Mouse (Mus musculus) forebrain, embryonic 13.5 days (tissue): ENCODE results near the gene Gm33543. TPM values are rescaled to one million over a fixed set of nuclear protein-coding genes. Genes with fewer than 3 reads are reported as not detected.

Experiments
- ATAC-seq: fragments of 200-750 bp; cut with Nextera tagmentation; 2 replicates; pipeline ENCODE4 v1.8.0; 2017
- H3K27ac ChIP-seq: fragments of 300-500 bp; sonication (generic); 2 replicates; pipeline ENCODE4 v1.5.1; 2015; ENCODE audit warnings: inconsistent platforms, mild to moderate bottlenecking, moderate library complexity
- H3K27me3 ChIP-seq: fragments of 300-500 bp; sonication (generic); 2 replicates; pipeline ENCODE4 v1.6.1; 2015; ENCODE audit warnings: mild to moderate bottlenecking, inconsistent platforms
- H3K36me3 ChIP-seq: fragments of 300-500 bp; sonication (generic); 2 replicates; pipeline ENCODE4 v1.6.1; 2015; ENCODE audit warnings: mild to moderate bottlenecking, inconsistent platforms; ENCODE audit not compliant: poor library complexity, severe bottlenecking
- H3K4me1 ChIP-seq: fragments of 300-500 bp; sonication (generic); 2 replicates; pipeline ENCODE4 v1.6.1; 2015; ENCODE audit warnings: inconsistent platforms
- H3K4me2 ChIP-seq: fragments of 300-500 bp; sonication (generic); 2 replicates; pipeline ENCODE4 v1.6.1; 2015; ENCODE audit warnings: inconsistent platforms, mild to moderate bottlenecking, moderate library complexity
- H3K4me3 ChIP-seq: fragments of 300-500 bp; sonication (generic); 2 replicates; pipeline ENCODE4 v1.5.1; 2015; ENCODE audit warnings: mild to moderate bottlenecking, inconsistent platforms
- H3K9ac ChIP-seq: fragments of 300-500 bp; sonication (generic); 2 replicates; pipeline ENCODE4 v1.6.1; 2015; ENCODE audit warnings: mild to moderate bottlenecking, inconsistent platforms
- H3K9me3 ChIP-seq: fragments of 300-500 bp; sonication (generic); replicated peaks from 2 replicates; pipeline ENCODE4 v1.6.1; 2016; ENCODE audit warnings: inconsistent platforms
- WGBS: fragments of 180-500 bp; shearing (Covaris S2); methylation state at CpG from one replicate; pipeline ENCODE4 v1.1.7; 2015; 5-methylcytosine and 5-hydroxymethylcytosine counted together
- polyA plus RNA-seq: library from polyadenylated mRNA; unstranded; fragments of >200 nt; fragmentation: Nextera tagmentation; extraction: Ambion mirVana; gene quantifications from 2 replicates; pipeline ENCODE4 v1.2.1, GENCODE M21; 2015

Gene Gm33543
- polyA plus RNA-seq, 1 experiment from 2014 or later: not detected

- no peaks in the 10 kb centered on the region; the same call in 1 of the 2 replicates for H3K9me3 ChIP-seq
- H3K9ac ChIP-seq: no peak overlapping the region
- H3K27me3 ChIP-seq: no peaks in the 10 kb centered on the region
- H3K4me1 ChIP-seq: peaks cover 12% of the 10 kb centered on the region
- peak overlapping the region; percentile 30; the same call in 1 of the 2 replicates for H3K4me2 ChIP-seq
- 51% methylated on average over 8 of the region's 8 CpGs for WGBS
- no peak overlapping the region for H3K4me3 ChIP-seq
- ATAC-seq: peak; percentile 21; the same call in 1 of the 2 replicates
- H3K27ac ChIP-seq: no peak overlapping the region
- no peaks in the 10 kb centered on the region for H3K36me3 ChIP-seq
These were observed 51.3 kb downstream of the Gm33543 start for GRCm38 (mm10) chr10:95791427-95791804.

GRCm38 (mm10) chr10:95790771-95791426 is 51.8 kb downstream of the Gm33543 start:
- no peaks in the 10 kb centered on the region for H3K27me3 ChIP-seq
- H3K9me3 ChIP-seq: no peaks in the 10 kb centered on the region
- H3K4me3 ChIP-seq: no peak overlapping the region
- no peak overlapping the region for H3K9ac ChIP-seq
- H3K4me2 ChIP-seq: peak overlapping the region; percentile 30
- no peaks in the 10 kb centered on the region for H3K36me3 ChIP-seq
- 38% methylated on average over 15 of the region's 15 CpGs for WGBS
- peak; percentile 83 for ATAC-seq
- no peak overlapping the region for H3K27ac ChIP-seq
- peaks cover 12% of the 10 kb centered on the region for H3K4me1 ChIP-seq

DNA sequence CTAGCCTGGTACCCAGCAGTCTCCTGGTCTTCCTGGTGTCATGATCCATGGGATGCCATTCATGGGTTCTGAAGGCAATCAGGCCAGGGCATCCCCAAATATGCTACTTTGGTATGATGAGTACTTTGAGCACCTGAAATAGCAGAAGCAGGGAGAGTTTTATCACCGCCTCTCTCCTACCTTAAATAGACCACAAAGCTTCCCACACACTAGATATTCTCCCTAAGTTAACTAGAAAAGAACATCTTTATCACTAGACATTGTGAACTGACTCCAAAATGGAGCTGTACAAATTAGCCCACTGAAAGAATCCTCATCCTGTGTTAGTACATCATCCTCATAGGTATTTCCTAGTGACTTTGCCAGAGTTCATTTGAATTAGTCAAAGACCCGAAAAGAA is 55.6 kb downstream of the Gm33543 start:
- no peak for ATAC-seq
- WGBS: 90% methylated on average over 2 of the region's 2 CpGs
- Histone ChIP-seq H3K27ac (no peak overlapping the region), H3K36me3 (no peaks in the 10 kb centered on the region), H3K4me2 (no peak overlapping the region), H3K9me3 (no peaks in the 10 kb centered on the region), H3K4me1 (peaks cover 12% of the 10 kb centered on the region), H3K4me3 (no peak overlapping the region), H3K9ac (no peak overlapping the region), H3K27me3 (no peaks in the 10 kb centered on the region)

GRCm38 (mm10) chr10:95784837-95785236 is 57.9 kb downstream of the Gm33543 start:
- no peak for ATAC-seq
- WGBS: 71% methylated on average over 7 of the region's 7 CpGs
- H3K27ac ChIP-seq: no peak overlapping the region
- H3K4me3 ChIP-seq: no peak overlapping the region
- no peaks in the 10 kb centered on the region for H3K9me3 ChIP-seq
- no peaks in the 10 kb centered on the region for H3K27me3 ChIP-seq
- H3K36me3 ChIP-seq: no peaks in the 10 kb centered on the region
- H3K9ac ChIP-seq: no peak overlapping the region
- no peaks in the 10 kb centered on the region for H3K4me1 ChIP-seq
- H3K4me2 ChIP-seq: no peak overlapping the region

DNA sequence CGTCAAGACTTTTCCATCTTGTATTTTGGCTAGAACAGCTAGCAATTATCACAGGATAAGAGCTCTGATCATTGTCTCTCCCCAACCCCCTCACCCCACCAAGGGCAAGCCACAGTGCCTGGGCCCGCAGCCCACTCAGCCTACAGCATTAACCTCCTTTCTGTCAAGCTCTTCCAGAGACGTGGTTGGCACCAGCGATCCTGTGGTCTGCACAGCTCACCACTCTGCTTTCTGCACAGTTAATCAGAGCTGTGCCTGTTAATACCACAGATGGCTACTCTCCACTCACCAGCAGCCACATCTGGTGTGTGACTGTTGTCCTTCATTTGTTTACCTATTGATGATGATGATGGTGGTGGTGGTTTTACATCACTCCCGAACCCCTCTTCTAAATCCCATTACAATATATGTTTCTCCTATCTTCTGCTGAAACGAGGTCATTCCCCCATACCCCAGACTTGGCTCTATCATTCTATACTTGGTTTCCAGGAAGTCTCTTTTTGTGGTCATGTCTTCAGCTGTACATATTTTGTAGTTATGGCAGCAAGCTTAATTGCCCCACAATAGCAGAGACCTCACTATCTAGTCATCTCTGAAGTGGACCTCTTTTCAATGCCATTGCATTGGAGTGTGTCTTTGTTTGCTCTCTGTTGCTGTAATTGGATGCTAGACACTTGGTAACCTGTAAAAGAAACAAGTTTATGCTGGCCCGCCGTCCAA is 61.7 kb downstream of the Gm33543 start:
- H3K9me3 ChIP-seq: no peaks in the 10 kb centered on the region
- no peak overlapping the region for H3K27ac ChIP-seq
- no peaks in the 10 kb centered on the region for H3K4me1 ChIP-seq
- H3K36me3 ChIP-seq: no peaks in the 10 kb centered on the region
- no peaks in the 10 kb centered on the region for H3K27me3 ChIP-seq
- H3K9ac ChIP-seq: no peak overlapping the region
- H3K4me2 ChIP-seq: no peak overlapping the region
- H3K4me3 ChIP-seq: no peak overlapping the region
- ATAC-seq: no peak
- WGBS: 87% methylated on average over 8 of the region's 8 CpGs

- Histone ChIP-seq H3K36me3 (no peaks in the 10 kb centered on the region), H3K27ac (no peak overlapping the region), H3K27me3 (no peaks in the 10 kb centered on the region), H3K4me1 (no peaks in the 10 kb centered on the region), H3K9me3 (no peaks in the 10 kb centered on the region), H3K4me2 (no peak overlapping the region), H3K4me3 (no peak overlapping the region), H3K9ac (no peak overlapping the region)
- no peak for ATAC-seq
- 94% methylated on average over 13 of the region's 13 CpGs for WGBS
These were observed 62.8 kb downstream of the Gm33543 start for GRCm38 (mm10) chr10:95779801-95780385.

- no peak overlapping the region for H3K4me2 ChIP-seq
- H3K9me3 ChIP-seq: no peaks in the 10 kb centered on the region
- no peak for ATAC-seq
- no peak overlapping the region for H3K4me3 ChIP-seq
- H3K9ac ChIP-seq: no peak overlapping the region
- H3K36me3 ChIP-seq: no peaks in the 10 kb centered on the region
- no peaks in the 10 kb centered on the region for H3K4me1 ChIP-seq
- no peaks in the 10 kb centered on the region for H3K27me3 ChIP-seq
- 92% methylated on average over 8 of the region's 8 CpGs for WGBS
- H3K27ac ChIP-seq: no peak overlapping the region
These were observed 64.1 kb downstream of the Gm33543 start for GRCm38 (mm10) chr10:95778622-95779021.

DNA sequence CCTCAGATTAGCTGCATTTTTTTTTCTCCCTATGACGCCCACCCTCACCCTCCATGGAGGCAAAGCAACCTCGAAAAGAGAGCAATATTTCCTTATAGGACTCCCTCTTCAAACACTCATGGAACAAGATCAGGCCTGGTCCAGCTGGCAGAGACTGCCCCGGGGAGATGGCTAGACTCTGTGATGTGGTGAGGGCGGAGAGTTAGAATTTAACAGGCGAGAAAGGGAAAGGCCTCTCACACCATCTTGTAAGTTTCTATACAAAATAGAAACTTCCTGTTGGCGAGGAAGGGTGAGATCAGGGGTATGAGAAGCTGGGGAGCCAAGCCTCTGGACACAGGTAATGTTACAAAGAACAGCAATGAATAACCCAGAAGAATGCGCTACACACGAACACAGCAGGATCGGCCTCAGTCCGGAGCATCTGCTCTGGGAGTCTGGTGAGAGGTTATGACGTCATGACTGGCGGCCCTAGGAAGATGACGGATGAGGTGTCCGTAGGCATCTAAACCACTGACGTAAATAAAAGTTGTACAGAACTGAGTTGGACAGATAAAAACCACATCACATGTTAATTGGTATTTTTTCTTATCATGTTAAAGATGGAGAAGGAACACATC is 64.9 kb downstream of the Gm33543 start:
- Histone ChIP-seq H3K36me3 (no peaks in the 10 kb centered on the region), H3K4me1 (no peaks in the 10 kb centered on the region), H3K4me2 (no peak overlapping the region), H3K4me3 (no peak overlapping the region), H3K27me3 (no peaks in the 10 kb centered on the region), H3K9ac (no peak overlapping the region), H3K9me3 (no peaks in the 10 kb centered on the region), H3K27ac (no peak overlapping the region)
- WGBS: 93% methylated on average over 15 of the region's 15 CpGs
- no peak for ATAC-seq

- Histone ChIP-seq H3K27ac (no peak overlapping the region), H3K9me3 (no peaks in the 10 kb centered on the region), H3K9ac (no peak overlapping the region), H3K27me3 (no peaks in the 10 kb centered on the region), H3K36me3 (no peaks in the 10 kb centered on the region), H3K4me3 (no peak overlapping the region), H3K4me2 (no peak overlapping the region), H3K4me1 (no peaks in the 10 kb centered on the region)
- ATAC-seq: no peak
- 82% methylated on average over 1 of the region's 1 CpGs for WGBS
These were observed 65.7 kb downstream of the Gm33543 start for GRCm38 (mm10) chr10:95777071-95777470.

- Histone ChIP-seq H3K4me1 (no peaks in the 10 kb centered on the region), H3K4me3 (no peak overlapping the region), H3K9ac (no peak overlapping the region), H3K36me3 (no peaks in the 10 kb centered on the region), H3K27ac (no peak overlapping the region), H3K4me2 (no peak overlapping the region), H3K9me3 (no peaks in the 10 kb centered on the region), H3K27me3 (no peaks in the 10 kb centered on the region)
- 89% methylated on average over 7 of the region's 7 CpGs for WGBS
- ATAC-seq: no peak
These were observed 67.9 kb downstream of the Gm33543 start for GRCm38 (mm10) chr10:95774856-95775255.

DNA sequence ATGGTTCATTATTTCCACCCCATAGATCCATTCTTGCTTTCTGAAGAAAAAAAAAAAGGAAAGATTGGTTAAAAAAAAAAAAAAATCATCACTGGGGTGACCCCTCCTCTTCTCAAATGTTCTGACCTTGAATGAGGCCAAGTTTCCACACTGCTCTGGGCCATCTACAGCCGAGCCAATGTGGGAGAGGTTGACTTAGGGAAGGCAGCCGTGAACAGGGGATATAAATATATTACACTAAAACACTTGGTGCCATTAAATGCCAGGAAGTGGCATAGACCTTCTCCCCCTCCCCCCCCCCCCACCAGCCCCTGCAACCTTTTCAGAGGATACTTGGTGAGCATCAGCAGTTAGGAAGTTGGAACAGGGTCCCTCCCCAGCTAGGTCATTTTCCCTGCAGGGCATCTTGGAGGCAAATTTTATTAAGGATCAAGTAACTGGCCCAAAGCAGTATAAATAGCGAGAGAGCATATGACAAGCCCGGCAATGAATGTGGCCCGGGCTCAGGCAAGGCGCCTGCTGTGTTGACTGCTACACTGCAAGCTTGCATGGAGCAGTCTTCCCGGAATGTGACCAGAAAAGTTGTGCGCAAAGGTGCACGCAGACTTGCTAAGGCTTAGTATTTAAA is 68.6 kb downstream of the Gm33543 start:
- Histone ChIP-seq H3K27ac (no peak overlapping the region), H3K4me2 (no peak overlapping the region), H3K9ac (no peak overlapping the region), H3K9me3 (no peaks in the 10 kb centered on the region), H3K27me3 (no peaks in the 10 kb centered on the region), H3K4me1 (no peaks in the 10 kb centered on the region), H3K36me3 (no peaks in the 10 kb centered on the region), H3K4me3 (no peak overlapping the region)
- WGBS: 77% methylated on average over 9 of the region's 9 CpGs
- no peak for ATAC-seq
